Comparison of ENCODE assay signal across 16 mouse cellular contexts in the genomic region with DNA sequence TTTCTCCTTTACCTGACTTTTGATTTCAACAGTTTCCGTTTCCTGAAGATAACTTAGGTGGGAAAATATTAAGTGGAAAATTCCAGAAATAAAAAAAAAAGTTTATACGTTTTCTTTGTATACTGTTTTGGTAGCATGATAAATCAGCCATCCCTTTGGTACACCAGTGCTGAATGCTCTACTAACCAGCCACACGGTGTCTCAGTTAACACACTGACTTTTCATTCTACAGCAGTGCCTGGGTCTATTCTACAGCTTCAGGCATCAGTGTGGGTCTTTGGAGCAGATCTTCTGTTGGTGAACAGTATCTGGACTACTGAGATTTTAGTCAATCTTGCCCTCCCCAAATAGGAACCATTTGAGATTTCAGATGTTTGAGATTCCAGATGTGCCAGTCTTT. TPM values are rescaled to one million over a fixed set of nuclear protein-coding genes. Genes with fewer than 3 reads are reported as not detected.
"Had no signal": no experiment of that assay in that cellular context is flagged by ENCODE, and none has a peak within 500 bp of the region (broad histone marks: within the 10 kb centered on the region; RNA-seq: fewer than 3 reads in every experiment).

No protein-coding gene starts in this region.

- ATAC-seq: intestine, postnatal 0 days; liver, postnatal 0 days; midbrain, embryonic 16.5 days had no signal

- H3K4me3 ChIP-seq: limb, embryonic 12.5 days; liver, embryonic 13.5 days; megakaryocyte, embryonic 14.5 days; myocyte; neural tube, embryonic 15.5 days had no signal

- H3K27ac ChIP-seq: limb, embryonic 12.5 days; liver, embryonic 13.5 days; macrophage; neural tube, embryonic 15.5 days had no signal

- DNase-seq: kidney, adult 8-10 months; kidney, postnatal 10 days; kidney, postnatal 4 days; liver; liver, embryonic 13.5 days; liver, postnatal 0 days; lung, postnatal 14 days; thymus, adult 18-20 months; thymus, postnatal 14 days had no signal

RNA-seq across cellular contexts. Expression of gene Mettl24, which starts 4.6 kb away (rescaled TPM):
- polyA plus RNA-seq: macrophage had no signal

RNA-seq across cellular contexts. Expression of gene Ddo, which starts 48.7 kb away (rescaled TPM):
- polyA plus RNA-seq: limb, embryonic 12.5 days; liver, embryonic 13.5 days; macrophage had no signal
